Mouse (Mus musculus): ENCODE measurements around the gene Epb41l3. TPM values are rescaled to one million over a fixed set of nuclear protein-coding genes. Genes with fewer than 3 reads are reported as not detected.

Epb41l3 gene
- total RNA-seq, 2 experiments from 2014 or later, result 80.3 to 94.5 TPM

- intact Hi-C loops (cut with DNase I), result no loop called here
- DNase-seq, result peak; percentile 74
Measured at GRCm38 (mm10) chr17:69176949-69177501, 101.5 kb downstream of the Epb41l3 start.

- DNase-seq, result no peak
- intact Hi-C loops (cut with DNase I), result no loop called here
Measured at GRCm38 (mm10) chr17:69177954-69178353, 102.5 kb downstream of the Epb41l3 start.

- intact Hi-C loops (cut with DNase I), result no loop called here
- DNase-seq, result peak; percentile 29
Measured at GRCm38 (mm10) chr17:69180905-69181559, 105.5 kb downstream of the Epb41l3 start.

GRCm38 (mm10) chr17:69181560-69182316, 106.3 kb downstream of the Epb41l3 start:
- peak; percentile 49 for DNase-seq
- intact Hi-C loops (cut with DNase I), result no loop called here

GRCm38 (mm10) chr17:69187794-69188193, 112.3 kb downstream of the Epb41l3 start:
- intact Hi-C loops (cut with DNase I), result no loop called here
- no peak for DNase-seq

GRCm38 (mm10) chr17:69192863-69193493, 117.5 kb downstream of the Epb41l3 start:
- intact Hi-C loops (cut with DNase I), result no loop called here

GRCm38 (mm10) chr17:69194599-69194998, 119.1 kb downstream of the Epb41l3 start:
- no peak for DNase-seq
- intact Hi-C loops (cut with DNase I), result no loop called here

More at GRCm38 (mm10) chr17:69192863-69193493, 117.5 kb downstream of the Epb41l3 start:
- no peak for DNase-seq

- DNase-seq, result no peak
- intact Hi-C loops (cut with DNase I), result no loop called here
Measured at GRCm38 (mm10) chr17:69195758-69196157, 120.3 kb downstream of the Epb41l3 start.

- intact Hi-C loops (cut with DNase I), result no loop called here
- DNase-seq, result no peak
Measured at GRCm38 (mm10) chr17:69196656-69197055, 121.2 kb downstream of the Epb41l3 start.

GRCm38 (mm10) chr17:69198805-69199204, 123.3 kb downstream of the Epb41l3 start:
- intact Hi-C loops (cut with DNase I), result no loop called here
- DNase-seq, result no peak

GRCm38 (mm10) chr17:69199827-69200226, 124.3 kb downstream of the Epb41l3 start:
- intact Hi-C loops (cut with DNase I), result no loop called here
- no peak for DNase-seq

- intact Hi-C loops (cut with DNase I), result no loop called here
- DNase-seq, result no peak
Measured at GRCm38 (mm10) chr17:69200936-69201335, 125.5 kb downstream of the Epb41l3 start.

GRCm38 (mm10) chr17:69205282-69205999, 130.0 kb downstream of the Epb41l3 start:
- intact Hi-C loops (cut with DNase I), result no loop called here
- no peak for DNase-seq

- intact Hi-C loops (cut with DNase I), result no loop called here
- no peak for DNase-seq
Measured at GRCm38 (mm10) chr17:69207562-69208312, 132.3 kb downstream of the Epb41l3 start.

- DNase-seq, result no peak
- intact Hi-C loops (cut with DNase I), result no loop called here
Measured at GRCm38 (mm10) chr17:69211065-69211464, 135.6 kb downstream of the Epb41l3 start.

GRCm38 (mm10) chr17:69216120-69216519, 140.6 kb downstream of the Epb41l3 start:
- intact Hi-C loops (cut with DNase I), result no loop called here

GRCm38 (mm10) chr17:69220849-69221248, 145.4 kb downstream of the Epb41l3 start:
- intact Hi-C loops (cut with DNase I), result no loop called here
- no peak for DNase-seq

More at GRCm38 (mm10) chr17:69216120-69216519, 140.6 kb downstream of the Epb41l3 start:
- no peak for DNase-seq

- intact Hi-C loops (cut with DNase I), result no loop called here
- DNase-seq, result no peak
Measured at GRCm38 (mm10) chr17:69221377-69221776, 145.9 kb downstream of the Epb41l3 start.

GRCm38 (mm10) chr17:69221966-69222692, 146.6 kb downstream of the Epb41l3 start:
- intact Hi-C loops (cut with DNase I), result no loop called here
- DNase-seq, result no peak
